Mouse (Mus musculus): Measurements from ENCODE around the gene Olfr578. TPM values are rescaled to one million over a fixed set of nuclear protein-coding genes. Genes with fewer than 3 reads are reported as not detected.

The Olfr578 gene
- polyA plus RNA-seq, 1 experiment from 2014 or later = not detected

DNA sequence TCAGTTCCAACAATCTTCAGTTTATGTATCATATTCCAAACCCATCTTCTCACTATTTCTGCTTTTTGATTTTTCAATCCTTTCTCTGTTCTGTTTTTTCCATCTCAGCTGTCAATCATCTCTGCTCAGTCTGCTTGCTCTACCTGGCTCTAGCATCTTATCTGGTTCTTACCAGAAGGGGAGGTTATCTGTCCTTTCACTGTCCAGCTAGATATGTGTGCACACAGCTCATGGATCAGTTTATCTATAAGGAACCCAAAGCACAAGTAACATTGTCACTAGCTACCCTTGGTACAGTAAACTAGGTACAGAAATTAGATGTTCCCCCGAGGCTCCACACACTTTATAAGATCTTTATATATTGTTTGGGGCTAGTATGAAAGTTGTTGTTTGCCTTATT lies 45.7 kb downstream of the Olfr578 start:
- Histone ChIP-seq H3K36me3 (ENCODE audit: control insufficient read depth, insufficient read depth, low read length) (no peaks in the 10 kb centered on the region), H3K9ac (ENCODE audit: low read depth, low read length) (no peak overlapping the region), H3K27ac (ENCODE audit: low read depth, low read length) (no peak overlapping the region), H3K27me3 (ENCODE audit: control insufficient read depth, insufficient read depth, low read length) (no peaks in the 10 kb centered on the region), H3K4me2 (replicated peaks; ENCODE audit: low read depth, low read length) (no peak overlapping the region), H3K4me1 (ENCODE audit: control insufficient read depth, insufficient read depth, low read length) (no peaks in the 10 kb centered on the region), H3K4me3 (ENCODE audit: low read length) (no peak overlapping the region), H3K9me3 (ENCODE audit: control insufficient read depth, low read length) (no peaks in the 10 kb centered on the region)
- no peak for ATAC-seq (ENCODE audit: low FRiP score, low TSS enrichment)
- WGBS = 77% methylated on average over 1 of the region's 1 CpGs

DNA sequence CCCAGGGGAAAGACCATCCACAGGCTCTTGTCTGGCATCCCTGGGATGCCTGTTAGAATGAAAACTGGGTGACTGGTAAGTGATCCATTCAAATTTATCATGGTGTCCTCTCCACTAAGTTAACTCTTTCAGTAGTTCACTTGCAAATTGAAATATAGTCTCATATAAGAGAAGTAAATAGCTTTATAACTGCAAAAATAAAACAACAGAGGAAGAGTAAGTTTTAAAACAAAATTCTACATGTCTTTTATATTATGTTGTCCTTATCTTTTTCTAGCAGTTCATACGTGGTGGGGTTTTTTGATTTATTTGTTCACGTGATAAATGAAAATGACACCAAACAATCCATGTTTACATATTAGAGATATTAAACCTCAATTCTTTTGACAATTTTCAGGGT lies 46.6 kb downstream of the Olfr578 start, which contains the start of gene Olfr573-ps1:
TSS of gene Olfr573-ps1 (minus strand) at position 101 of the 400 bp plus-strand sequence.
- no peaks in the 10 kb centered on the region for H3K9me3 ChIP-seq (ENCODE audit: control insufficient read depth, low read length)
- no peaks in the 10 kb centered on the region for H3K36me3 ChIP-seq (ENCODE audit: control insufficient read depth, insufficient read depth, low read length)
- H3K4me2 ChIP-seq (replicated peaks; ENCODE audit: low read depth, low read length) = no peak within 1 kb of the TSS
- WGBS = 93% methylated on average over 2 of the region's 2 CpGs
- H3K4me1 ChIP-seq (ENCODE audit: control insufficient read depth, insufficient read depth, low read length) = no peaks in the 10 kb centered on the region
- no peak within 1 kb of the TSS for H3K9ac ChIP-seq (ENCODE audit: low read depth, low read length)
- H3K27ac ChIP-seq (ENCODE audit: low read depth, low read length) = no peak within 1 kb of the TSS
- no peaks in the 10 kb centered on the region for H3K27me3 ChIP-seq (ENCODE audit: control insufficient read depth, insufficient read depth, low read length)
- ATAC-seq (ENCODE audit: low FRiP score, low TSS enrichment) = no peak
- no peak within 1 kb of the TSS for H3K4me3 ChIP-seq (ENCODE audit: low read length)

Other genes with a start within 250 kb of the Olfr578 start
- gene Olfr560, start 230.0 kb downstream of the Olfr578 start, polyA plus RNA-seq (2014; fragmentation: Nextera tagmentation; extraction: Ambion mirVana) = not detected in 2 replicates
- 0.22 and 0.27 TPM in 2 replicates for gene Olfr78, start 229.9 kb downstream of the Olfr578 start, polyA plus RNA-seq (2014; fragmentation: Nextera tagmentation; extraction: Ambion mirVana)
- not detected in 2 replicates for gene Olfr561, start 218.1 kb downstream of the Olfr578 start, polyA plus RNA-seq (2014; fragmentation: Nextera tagmentation; extraction: Ambion mirVana)
- not detected in 2 replicates for gene Olfr564, start 185.8 kb downstream of the Olfr578 start, polyA plus RNA-seq (2014; fragmentation: Nextera tagmentation; extraction: Ambion mirVana)
- gene Olfr566, start 130.6 kb downstream of the Olfr578 start, polyA plus RNA-seq (2014; fragmentation: Nextera tagmentation; extraction: Ambion mirVana) = not detected in 2 replicates
- not detected in 2 replicates for gene Olfr568, start 112.2 kb downstream of the Olfr578 start, polyA plus RNA-seq (2014; fragmentation: Nextera tagmentation; extraction: Ambion mirVana)
- not detected in 2 replicates for gene Olfr569, start 98.4 kb downstream of the Olfr578 start, polyA plus RNA-seq (2014; fragmentation: Nextera tagmentation; extraction: Ambion mirVana)
- gene Olfr570, start 94.7 kb downstream of the Olfr578 start, polyA plus RNA-seq (2014; fragmentation: Nextera tagmentation; extraction: Ambion mirVana) = not detected in 2 replicates
- not detected in 2 replicates for gene Olfr571, start 71.8 kb downstream of the Olfr578 start, polyA plus RNA-seq (2014; fragmentation: Nextera tagmentation; extraction: Ambion mirVana)
- gene Olfr572, start 64.9 kb downstream of the Olfr578 start, polyA plus RNA-seq (2014; fragmentation: Nextera tagmentation; extraction: Ambion mirVana) = not detected in 2 replicates
- gene Olfr573-ps1, start 46.7 kb downstream of the Olfr578 start, polyA plus RNA-seq (2014; fragmentation: Nextera tagmentation; extraction: Ambion mirVana) = not detected in 2 replicates
- not detected in 2 replicates for gene Olfr574, start 40.9 kb downstream of the Olfr578 start, polyA plus RNA-seq (2014; fragmentation: Nextera tagmentation; extraction: Ambion mirVana)
- gene Olfr575, start 30.5 kb downstream of the Olfr578 start, polyA plus RNA-seq (2014; fragmentation: Nextera tagmentation; extraction: Ambion mirVana) = not detected in 2 replicates
- not detected in 2 replicates for gene Olfr576, start 26.7 kb downstream of the Olfr578 start, polyA plus RNA-seq (2014; fragmentation: Nextera tagmentation; extraction: Ambion mirVana)
- gene Olfr577, start 13.4 kb downstream of the Olfr578 start, polyA plus RNA-seq (2014; fragmentation: Nextera tagmentation; extraction: Ambion mirVana) = not detected in 2 replicates
- not detected in 2 replicates for gene Olfr582, start 48.7 kb upstream of the Olfr578 start, polyA plus RNA-seq (2014; fragmentation: Nextera tagmentation; extraction: Ambion mirVana)
- not detected in 2 replicates for gene Olfr583, start 62.0 kb upstream of the Olfr578 start, polyA plus RNA-seq (2014; fragmentation: Nextera tagmentation; extraction: Ambion mirVana)
- not detected in 2 replicates for gene Olfr584, start 92.6 kb upstream of the Olfr578 start, polyA plus RNA-seq (2014; fragmentation: Nextera tagmentation; extraction: Ambion mirVana)
- not detected in 2 replicates for gene Olfr585, start 108.4 kb upstream of the Olfr578 start, polyA plus RNA-seq (2014; fragmentation: Nextera tagmentation; extraction: Ambion mirVana)
- not detected in 2 replicates for gene Olfr586, start 136.3 kb upstream of the Olfr578 start, polyA plus RNA-seq (2014; fragmentation: Nextera tagmentation; extraction: Ambion mirVana)
- gene Olfr588-ps1, start 151.6 kb upstream of the Olfr578 start, polyA plus RNA-seq (2014; fragmentation: Nextera tagmentation; extraction: Ambion mirVana) = not detected in 2 replicates
- not detected in 2 replicates for gene Olfr589, start 167.0 kb upstream of the Olfr578 start, polyA plus RNA-seq (2014; fragmentation: Nextera tagmentation; extraction: Ambion mirVana)
- gene Olfr591, start 189.0 kb upstream of the Olfr578 start, polyA plus RNA-seq (2014; fragmentation: Nextera tagmentation; extraction: Ambion mirVana) = not detected in 2 replicates
- not detected in 2 replicates for gene Olfr592, start 195.5 kb upstream of the Olfr578 start, polyA plus RNA-seq (2014; fragmentation: Nextera tagmentation; extraction: Ambion mirVana)
- gene Olfr593, start 222.5 kb upstream of the Olfr578 start, polyA plus RNA-seq (2014; fragmentation: Nextera tagmentation; extraction: Ambion mirVana) = not detected in 2 replicates
- not detected in 2 replicates for gene Olfr594, start 227.7 kb upstream of the Olfr578 start, polyA plus RNA-seq (2014; fragmentation: Nextera tagmentation; extraction: Ambion mirVana)